Mouse (Mus musculus) layer of hippocampus, adult 2 months (tissue): ENCODE results near the gene Bhlhe40. TPM values are rescaled to one million over a fixed set of nuclear protein-coding genes. Genes with fewer than 3 reads are reported as not detected.
A peak's percentile ranks its signal among the peaks of the same experiment; 100 is the strongest.

ENCODE experiments used
- DNase-seq, 2 experiments: peaks; one replicate each; pipeline ENCODE4 v3.0.0; 2022; ENCODE audit warnings: low spot score in 2 of 2
- H3K27ac ChIP-seq: fragments of 200-600 bp; 2 replicates; pipeline ENCODE4 v1.8.1; 2022
- H3K4me3 ChIP-seq: fragments of 200-600 bp; 2 replicates; pipeline ENCODE4 v1.8.1; 2022; ENCODE audit warnings: mild to moderate bottlenecking
- CTCF ChIP-seq: fragments of 200-600 bp; conservative IDR thresholded peaks from 2 replicates; pipeline ENCODE4 v1.8.1; 2022; ENCODE audit warnings: antibody characterized with exemption, mild to moderate bottlenecking, moderate library complexity
- total RNA-seq, 2 experiments: library from RNA; stranded (reverse); gene quantifications; 2 replicates each; pipeline ENCODE4 v1.2.3; 2021

Gene Bhlhe40
- total RNA-seq, 2 experiments from 2014 or later, result 99.6 to 108 TPM

DNA sequence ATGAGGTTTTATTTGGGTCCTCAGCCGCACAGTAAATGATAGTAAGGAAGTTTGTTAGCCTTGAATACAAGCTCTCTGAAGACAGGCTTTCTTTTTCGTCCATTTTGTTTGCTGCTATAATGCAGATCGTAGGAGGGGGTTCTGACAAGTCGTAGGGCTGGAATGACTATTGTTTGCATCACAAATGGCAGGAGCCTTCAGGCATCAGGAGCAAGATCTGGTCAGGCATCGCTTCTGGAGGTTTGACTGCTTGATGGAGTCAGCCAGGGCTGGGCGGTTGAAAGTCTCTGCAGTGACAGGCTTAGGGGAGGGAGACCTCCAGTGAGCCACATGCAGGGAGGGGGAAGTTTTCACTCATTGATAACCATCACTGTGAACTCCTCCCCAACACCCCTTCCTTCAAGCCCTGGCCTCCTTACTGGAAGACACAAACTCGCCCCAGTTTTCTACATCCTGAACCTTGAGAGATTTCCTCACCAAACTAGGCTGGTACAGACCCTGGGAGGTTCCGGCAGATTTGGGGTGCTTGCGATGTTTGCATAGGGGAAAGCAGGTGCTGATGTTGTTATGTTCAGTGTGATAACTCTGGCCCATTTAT, 25.4 kb downstream of the Bhlhe40 start:
- no peak overlapping the region for H3K27ac ChIP-seq
- no peak overlapping the region for H3K4me3 ChIP-seq
- no peak for DNase-seq
- TF ChIP-seq CTCF, result no peak

DNA sequence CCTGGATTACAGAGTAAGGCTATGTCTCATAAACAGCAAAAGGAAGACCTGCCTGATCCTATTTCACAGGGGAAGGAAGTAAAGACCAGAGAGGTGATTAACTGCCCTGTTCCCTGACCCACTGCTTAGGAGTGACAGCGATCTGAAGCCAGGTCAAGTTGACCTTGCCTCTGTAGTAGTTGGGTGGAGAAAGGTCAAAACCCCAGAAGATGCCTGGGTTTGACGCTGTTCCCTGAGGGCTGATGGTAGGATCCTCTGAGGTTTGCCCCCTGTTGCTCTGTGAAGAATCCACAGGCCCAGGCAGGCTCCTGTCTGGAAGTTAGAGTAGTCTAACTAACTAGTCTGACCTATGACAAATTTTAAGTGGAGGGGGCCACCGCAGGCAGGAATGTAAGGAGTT, 26.5 kb downstream of the Bhlhe40 start:
- DNase-seq, result no peak
- Histone ChIP-seq H3K4me3 (no peak overlapping the region), H3K27ac (no peak overlapping the region)
- no peak for TF ChIP-seq CTCF

DNA sequence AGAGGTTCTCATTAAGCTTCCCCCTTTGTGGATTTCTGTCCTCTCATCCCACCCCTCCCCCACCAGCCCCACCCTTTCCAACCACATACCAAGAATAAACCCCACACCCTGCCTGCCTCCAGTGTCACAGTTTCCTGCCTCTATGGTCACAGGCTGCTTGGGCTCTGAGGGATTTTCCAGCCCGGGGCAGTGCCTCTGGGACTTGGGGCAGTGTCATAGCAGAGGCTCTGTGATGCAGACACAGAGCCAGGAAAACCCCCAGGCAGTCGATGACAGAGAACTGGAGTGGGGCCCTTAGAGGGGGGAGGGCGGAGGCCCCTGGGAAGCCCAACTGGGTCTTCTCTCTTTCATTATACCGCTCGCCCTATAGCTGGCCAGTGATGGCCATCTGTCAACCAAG, 27.9 kb downstream of the Bhlhe40 start:
- no peak overlapping the region for H3K27ac ChIP-seq
- no peak for TF ChIP-seq CTCF
- no peak for DNase-seq

DNA sequence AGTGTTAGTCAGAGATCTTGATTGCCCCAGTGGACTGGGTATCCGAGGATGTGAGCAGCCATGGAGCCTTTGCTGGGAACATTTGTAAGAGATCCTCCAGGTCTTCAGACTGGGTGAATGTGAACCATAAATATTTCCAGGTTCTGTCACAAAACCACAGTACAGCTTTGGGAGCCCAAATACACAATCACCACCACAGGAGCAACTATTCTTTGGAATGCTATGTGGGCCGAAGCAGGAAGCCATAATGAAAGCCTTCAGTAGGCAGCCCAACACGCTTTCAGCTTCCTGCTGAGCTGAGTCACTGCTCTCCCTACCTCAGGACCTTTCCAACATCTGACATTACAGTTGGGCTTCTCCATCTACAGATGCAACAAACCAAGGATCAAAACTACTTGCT, 32.6 kb downstream of the Bhlhe40 start:
- no peak for DNase-seq
- H3K4me3 ChIP-seq, result no peak overlapping the region
- no peak for TF ChIP-seq CTCF
- H3K27ac ChIP-seq, result no peak overlapping the region

More for the DNA sequence above, 27.9 kb downstream of the Bhlhe40 start:
- no peak overlapping the region for H3K4me3 ChIP-seq

DNA sequence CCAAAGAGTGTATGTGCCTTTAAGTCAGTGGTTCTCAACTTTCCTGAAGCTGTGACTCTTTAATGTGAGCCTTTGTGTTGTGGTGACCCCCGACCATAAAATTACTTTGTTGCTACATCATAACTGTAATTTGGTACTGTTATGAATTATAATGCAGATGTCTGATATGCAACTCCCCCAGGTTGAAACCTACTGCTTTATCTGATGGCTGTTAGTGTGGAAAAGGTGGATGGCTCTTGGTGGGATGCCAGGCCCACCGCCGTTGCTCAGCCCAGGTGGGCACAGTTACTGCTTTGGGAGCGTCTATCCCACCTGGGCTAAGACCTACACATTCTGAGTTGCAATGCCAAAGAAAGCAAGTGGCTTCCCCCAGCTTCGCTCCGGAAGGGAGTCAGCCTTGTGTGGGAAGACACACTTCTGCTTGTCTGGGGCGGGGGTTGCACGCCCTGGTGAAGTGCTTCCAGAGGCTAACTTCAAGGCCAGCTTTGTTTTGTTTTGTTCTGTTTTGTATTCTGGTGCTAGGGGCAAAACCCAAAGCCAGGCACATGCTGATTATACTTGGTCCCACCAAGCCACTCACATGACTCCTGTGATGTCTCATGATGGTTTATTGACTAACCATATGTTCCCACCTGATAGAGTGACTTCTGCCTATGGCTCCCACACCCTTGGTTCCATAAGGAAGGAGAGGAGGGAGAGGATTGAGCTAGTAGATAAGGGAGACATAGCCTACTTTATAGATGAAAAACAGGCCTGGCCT, 34.7 kb downstream of the Bhlhe40 start:
- no peak overlapping the region for H3K4me3 ChIP-seq
- DNase-seq, result no peak

DNA sequence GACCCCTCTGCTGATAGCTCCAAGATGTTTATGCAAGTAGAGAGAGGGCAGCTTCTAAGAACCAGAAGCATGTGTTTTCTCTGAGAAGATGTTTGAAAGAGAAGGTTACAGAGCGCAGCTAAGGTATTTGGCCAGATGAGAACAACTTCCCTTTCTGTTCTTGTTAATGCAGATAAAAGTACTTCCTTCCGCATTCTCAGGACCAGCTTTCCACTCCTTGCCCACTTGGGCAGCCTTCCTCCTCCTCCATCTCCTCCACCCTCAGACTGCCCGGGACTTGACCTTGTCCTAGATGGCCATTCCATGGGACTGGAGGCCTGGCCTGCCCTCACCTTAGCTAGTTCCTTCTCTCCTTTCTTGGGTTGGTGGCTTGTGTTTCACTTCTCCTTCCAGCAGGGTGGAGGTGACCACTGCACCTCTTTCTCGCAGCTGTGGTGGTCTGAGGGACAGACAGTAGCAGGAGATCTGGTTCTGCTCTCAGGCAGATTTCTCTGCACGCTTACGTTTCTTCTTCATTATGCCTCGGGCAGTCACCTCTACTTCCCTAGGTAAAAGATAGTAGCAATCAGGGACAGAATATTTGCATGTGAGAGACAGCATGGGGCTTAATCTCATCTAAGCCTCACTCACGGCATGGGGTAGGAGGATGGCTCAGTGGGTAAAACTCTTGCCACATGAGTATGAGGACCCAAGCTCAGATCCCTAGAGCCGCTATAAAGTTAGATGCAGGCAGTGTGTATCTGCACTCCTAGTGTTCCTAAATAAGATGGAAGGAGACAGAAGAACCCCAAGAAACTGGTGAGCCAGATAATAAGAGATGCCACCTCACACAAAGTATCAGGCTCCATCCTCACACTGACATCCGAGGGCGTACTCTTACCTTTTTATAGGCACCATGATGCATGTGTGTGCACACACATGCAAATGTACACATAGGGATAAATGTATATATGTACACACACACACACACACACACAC, 35.7 kb downstream of the Bhlhe40 start:
- H3K27ac ChIP-seq, result no peak overlapping the region
- TF ChIP-seq CTCF, result no peak
- H3K4me3 ChIP-seq, result no peak overlapping the region
- no peak for DNase-seq

More for the DNA sequence above, 34.7 kb downstream of the Bhlhe40 start:
- no peak for TF ChIP-seq CTCF
- H3K27ac ChIP-seq, result no peak overlapping the region

DNA sequence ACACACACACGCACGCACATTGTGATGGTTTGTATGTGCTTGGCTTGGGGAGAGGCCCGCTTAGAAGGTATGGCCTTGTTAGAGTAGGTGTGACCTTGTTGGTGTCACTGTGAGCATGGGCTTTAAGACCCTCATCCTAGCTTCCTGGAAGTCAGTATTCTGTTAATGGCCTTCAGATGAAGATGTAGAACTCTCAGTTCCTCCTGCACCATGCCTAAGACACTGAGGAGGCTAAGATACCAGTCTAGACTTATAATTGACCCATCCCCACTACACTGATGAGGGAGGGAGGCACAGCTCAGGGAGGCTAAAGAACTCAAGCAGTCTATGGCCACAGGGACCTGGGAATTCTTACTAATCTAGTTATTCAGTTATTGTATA, 36.4 kb downstream of the Bhlhe40 start:
- no peak for DNase-seq
- Histone ChIP-seq H3K4me3 (no peak overlapping the region), H3K27ac (no peak overlapping the region)
- no peak for TF ChIP-seq CTCF

DNA sequence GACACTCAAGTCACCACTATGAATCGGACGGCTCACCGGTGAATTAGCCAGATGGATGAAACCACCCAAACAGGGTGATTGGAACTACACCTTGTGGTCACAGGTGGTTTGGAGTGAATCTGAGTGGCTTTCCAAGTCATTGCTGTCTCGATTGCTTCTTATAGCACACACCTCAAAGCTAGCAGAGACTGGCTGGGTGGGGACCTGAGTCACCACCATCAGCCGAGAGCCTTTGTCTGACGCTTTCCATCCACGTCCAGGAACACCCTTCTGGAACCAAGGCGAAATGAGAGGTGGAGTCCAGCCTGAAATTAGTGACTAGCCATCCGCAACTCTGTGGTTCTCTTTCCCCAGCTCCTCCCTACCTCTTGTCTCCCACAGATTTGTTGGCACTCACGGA, 36.9 kb downstream of the Bhlhe40 start:
- DNase-seq, result no peak
- Histone ChIP-seq H3K4me3 (no peak overlapping the region), H3K27ac (no peak overlapping the region)
- no peak for TF ChIP-seq CTCF

DNA sequence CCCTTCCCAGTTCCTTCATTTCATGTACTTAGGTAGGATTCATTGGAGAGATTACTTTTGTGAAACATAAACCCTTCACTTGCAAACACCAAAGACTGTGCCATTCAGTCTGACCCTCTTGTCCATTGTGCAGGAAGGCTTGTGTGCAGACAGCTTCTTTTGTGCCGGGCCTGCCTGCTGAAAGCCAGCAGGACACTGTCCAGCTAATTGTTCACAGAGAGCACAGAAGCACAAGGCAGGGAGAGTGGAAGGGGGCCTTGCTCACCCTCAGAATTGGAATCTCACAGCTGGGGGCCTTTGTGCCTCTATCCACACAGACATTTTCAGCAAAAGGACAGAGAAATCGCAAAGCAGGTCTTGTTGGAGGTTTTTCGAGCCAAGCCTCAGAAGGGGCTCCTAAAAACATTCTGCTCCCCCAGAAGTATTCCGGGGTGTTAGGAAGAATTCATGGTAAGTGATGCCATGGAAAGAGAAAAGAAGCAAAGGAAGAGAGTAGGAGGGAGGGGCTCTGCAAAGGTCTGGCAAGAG, 38.0 kb downstream of the Bhlhe40 start:
- TF ChIP-seq CTCF, result no peak
- no peak for DNase-seq
- Histone ChIP-seq H3K4me3 (no peak overlapping the region), H3K27ac (no peak overlapping the region)

DNA sequence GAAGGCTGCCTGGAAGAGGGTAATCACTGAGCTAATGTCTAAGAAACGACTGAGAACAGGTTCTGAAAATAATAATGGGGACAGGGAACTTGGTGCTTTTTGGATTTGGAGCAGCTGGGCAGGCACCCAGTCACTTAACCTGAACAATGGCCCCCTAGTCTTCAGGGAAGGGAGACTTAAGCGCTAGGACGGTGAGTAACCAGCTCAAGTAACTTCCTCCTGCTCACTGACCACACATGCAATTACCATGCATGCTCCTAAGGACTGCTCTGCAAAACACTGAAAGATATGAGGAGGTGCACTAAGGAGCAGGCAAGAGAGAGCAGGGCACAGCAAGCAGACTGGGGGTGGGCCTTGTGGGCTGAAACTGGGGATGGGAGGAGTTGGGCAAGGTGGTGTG, 39.2 kb downstream of the Bhlhe40 start:
- TF ChIP-seq CTCF, result no peak
- no peak for DNase-seq

DNA sequence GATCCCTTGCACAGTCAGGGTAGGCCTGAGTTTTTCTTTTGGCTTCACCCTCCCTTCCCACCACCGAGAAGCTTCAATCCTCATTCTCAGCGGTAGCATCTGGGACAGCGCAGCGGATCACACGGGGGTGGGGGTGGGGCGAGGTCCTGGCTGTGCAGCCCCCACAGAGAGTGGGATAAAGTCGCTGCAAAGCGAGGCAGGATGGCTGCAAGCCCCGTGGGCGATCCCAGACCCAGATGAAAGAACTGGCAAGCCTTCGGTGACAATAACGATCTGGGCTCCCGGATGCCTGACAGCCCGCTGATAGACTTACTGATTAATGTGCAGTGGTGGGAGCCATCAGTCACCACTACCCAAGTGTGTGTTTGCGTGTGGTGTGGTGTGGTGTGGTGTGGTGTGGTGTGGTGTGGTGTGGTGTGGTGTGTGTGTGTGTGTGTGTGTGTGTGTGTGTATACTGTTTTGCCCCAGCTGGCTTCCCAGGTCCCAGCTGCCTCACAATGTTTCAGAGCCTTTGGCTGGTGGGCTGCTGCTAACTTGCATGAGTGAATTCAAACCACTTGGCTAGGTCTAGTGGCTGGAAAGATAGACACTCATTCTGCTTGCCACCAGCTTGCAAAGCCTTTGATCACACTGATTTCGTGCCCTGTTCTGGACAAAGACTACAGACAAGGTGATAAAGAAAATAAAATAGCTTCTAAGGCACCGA, 40.4 kb downstream of the Bhlhe40 start:
- no peak for TF ChIP-seq CTCF
- H3K27ac ChIP-seq, result peak overlapping the region; percentile 84
- peak overlapping the region; percentile 8; the same call in 1 of the 2 replicates for H3K4me3 ChIP-seq
- peak; percentile 49 to 57 for DNase-seq

More for the DNA sequence above, 39.2 kb downstream of the Bhlhe40 start:
- H3K27ac ChIP-seq, result no peak overlapping the region
- no peak overlapping the region for H3K4me3 ChIP-seq

DNA sequence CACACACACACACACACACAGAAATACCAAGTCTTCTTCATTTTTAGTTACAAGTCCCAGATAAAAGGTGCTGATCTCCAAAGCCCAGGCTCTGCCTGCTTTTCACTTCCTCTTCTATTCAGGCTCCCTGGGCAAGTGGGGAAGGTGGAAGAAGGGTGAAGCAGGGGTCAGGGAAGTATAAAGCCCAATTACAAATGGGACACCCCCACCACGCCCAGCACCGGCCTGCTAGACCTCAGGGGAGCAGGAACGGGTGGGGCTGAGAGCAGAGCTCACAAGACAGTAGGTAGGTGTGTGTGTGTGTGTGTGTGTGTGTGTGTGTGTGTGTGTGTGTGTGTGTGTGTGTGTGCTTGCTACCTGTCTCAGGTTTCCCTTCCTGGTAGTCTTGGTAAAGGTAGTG, 42.2 kb downstream of the Bhlhe40 start:
- no peak overlapping the region for H3K27ac ChIP-seq
- TF ChIP-seq CTCF, result no peak
- DNase-seq, result no peak
- no peak overlapping the region for H3K4me3 ChIP-seq
